Mouse (Mus musculus) embryonic facial prominence, embryonic 11.5 days (tissue): ENCODE results near the gene Sec14l5. TPM values are rescaled to one million over a fixed set of nuclear protein-coding genes. Genes with fewer than 3 reads are reported as not detected.

Source experiments
- ATAC-seq: fragments of 200-750 bp; cut with Nextera tagmentation; replicated peaks from 2 replicates; pipeline ENCODE4 v1.8.0; 2017; ENCODE audit warnings: low read depth; ENCODE audit not compliant: insufficient number of reproducible peaks, low FRiP score, low TSS enrichment
- DNase-seq: peaks from one replicate; pipeline ENCODE4 v3.0.0-alpha.2; 2015; ENCODE audit warnings: low spot score
- H3K27ac ChIP-seq: fragments of 300-500 bp; sonication (generic); replicated peaks from 2 replicates; pipeline ENCODE4 v1.5.1; 2014; ENCODE audit warnings: mild to moderate bottlenecking, low read depth, low read length, control low read depth
- H3K27me3 ChIP-seq: fragments of 300-500 bp; sonication (generic); 2 replicates; pipeline ENCODE4 v1.6.1; 2014; ENCODE audit warnings: mild to moderate bottlenecking, low read length, moderate library complexity, mixed read lengths; ENCODE audit not compliant: control insufficient read depth, insufficient read depth
- H3K36me3 ChIP-seq: fragments of 300-500 bp; sonication (generic); replicated peaks from 2 replicates; pipeline ENCODE4 v1.6.1; 2014; ENCODE audit warnings: low read depth, mild to moderate bottlenecking, low read length, moderate library complexity, mixed read lengths; ENCODE audit not compliant: control insufficient read depth, insufficient read depth
- H3K4me1 ChIP-seq: fragments of 300-500 bp; sonication (generic); 2 replicates; pipeline ENCODE4 v1.6.1; 2014; ENCODE audit warnings: low read length, mixed read lengths; ENCODE audit not compliant: control insufficient read depth, insufficient read depth
- H3K4me2 ChIP-seq: fragments of 300-500 bp; sonication (generic); 2 replicates; pipeline ENCODE4 v1.6.1; 2014; ENCODE audit warnings: low read depth, mild to moderate bottlenecking, control low read depth, low read length, moderate library complexity
- H3K4me3 ChIP-seq: fragments of 300-500 bp; sonication (generic); 2 replicates; pipeline ENCODE4 v1.5.1; 2014; ENCODE audit warnings: low read depth, low read length, control low read depth
- H3K9ac ChIP-seq: fragments of 300-500 bp; sonication (generic); replicated peaks from 2 replicates; pipeline ENCODE4 v1.6.1; 2014; ENCODE audit warnings: mild to moderate bottlenecking, control low read depth, low read length
- H3K9me3 ChIP-seq: fragments of 300-500 bp; sonication (generic); replicated peaks from 2 replicates; pipeline ENCODE4 v1.6.1; 2016; ENCODE audit warnings: mild to moderate bottlenecking, low read length, inconsistent platforms, mixed read lengths; ENCODE audit not compliant: control insufficient read depth
- whole genome bisulfite sequencing: fragments of 180-500 bp; shearing (Covaris S2); extraction: QIAGEN DNeasy Blood & Tissue Kit; methylation state at CpG from one replicate; pipeline ENCODE4 v1.1.7; 2014; 5-methylcytosine and 5-hydroxymethylcytosine counted together
- polyA plus RNA-seq: library from polyadenylated mRNA; unstranded; fragments of >200 nt; fragmentation: Nextera tagmentation; extraction: Ambion mirVana; gene quantifications from 2 replicates; pipeline ENCODE4 v1.2.1, GENCODE M21; 2014

Gene Sec14l5
- 0.07 and 0.08 TPM in 2 replicates for polyA plus RNA-seq

GRCm38 (mm10) chr16:5147037-5147385 is at the start of gene Sec14l5:
Gene Sec14l5, plus strand, starts transcription at chr16:5147109.
- H3K4me1 ChIP-seq, result no peaks in the 10 kb centered on the region
- DNase-seq (no peak), ATAC-seq (peak; percentile 24; the same call in 1 of the 2 replicates)
- H3K36me3 ChIP-seq, result no peaks in the 10 kb centered on the region
- no peak within 1 kb of the TSS for H3K27ac ChIP-seq
- 18% methylated on average over 13 of the region's 13 CpGs for WGBS
- peak within 1 kb of the TSS; percentile 27 for H3K4me3 ChIP-seq
- peak within 1 kb of the TSS; percentile 56 for H3K4me2 ChIP-seq
- H3K9ac ChIP-seq, result no peak within 1 kb of the TSS
- no peaks in the 10 kb centered on the region for H3K9me3 ChIP-seq
- peaks cover 3% of the 10 kb centered on the region; the same call in 1 of the 2 replicates for H3K27me3 ChIP-seq

- DNase-seq (no peak), ATAC-seq (no peak)
- no peak overlapping the region for H3K4me3 ChIP-seq
- no peaks in the 10 kb centered on the region for H3K9me3 ChIP-seq
- no peaks in the 10 kb centered on the region for H3K36me3 ChIP-seq
- no peak overlapping the region for H3K27ac ChIP-seq
- no peaks in the 10 kb centered on the region for H3K4me1 ChIP-seq
- H3K27me3 ChIP-seq, result no peaks in the 10 kb centered on the region
- WGBS, result 80% methylated on average over 6 of the region's 6 CpGs
- no peak overlapping the region for H3K4me2 ChIP-seq
- no peak overlapping the region for H3K9ac ChIP-seq
These were observed 45.9 kb upstream of the Sec14l5 start for GRCm38 (mm10) chr16:5101000-5101399.

GRCm38 (mm10) chr16:5109877-5110276 is 37.0 kb upstream of the Sec14l5 start:
- no peak for ATAC-seq
- Histone ChIP-seq H3K9ac (no peak overlapping the region), H3K36me3 (no peaks in the 10 kb centered on the region), H3K4me2 (no peak overlapping the region), H3K4me3 (no peak overlapping the region), H3K4me1 (no peaks in the 10 kb centered on the region), H3K27me3 (no peaks in the 10 kb centered on the region), H3K9me3 (no peaks in the 10 kb centered on the region), H3K27ac (no peak overlapping the region)
- no peak for DNase-seq
- 66% methylated on average over 7 of the region's 7 CpGs for WGBS

- H3K27me3 ChIP-seq, result no peaks in the 10 kb centered on the region
- no peak overlapping the region for H3K4me2 ChIP-seq
- no peaks in the 10 kb centered on the region for H3K36me3 ChIP-seq
- no peaks in the 10 kb centered on the region for H3K9me3 ChIP-seq
- H3K9ac ChIP-seq, result no peak overlapping the region
- H3K27ac ChIP-seq, result no peak overlapping the region
- no peak for ATAC-seq
- DNase-seq, result no peak
- WGBS, result 75% methylated on average over 3 of the region's 3 CpGs
- no peaks in the 10 kb centered on the region for H3K4me1 ChIP-seq
- H3K4me3 ChIP-seq, result no peak overlapping the region
These were observed 35.9 kb upstream of the Sec14l5 start for GRCm38 (mm10) chr16:5111021-5111420.

- no peaks in the 10 kb centered on the region for H3K9me3 ChIP-seq
- H3K27me3 ChIP-seq, result no peaks in the 10 kb centered on the region
- no peaks in the 10 kb centered on the region for H3K4me1 ChIP-seq
- H3K27ac ChIP-seq, result no peak overlapping the region
- DNase-seq, result no peak
- no peaks in the 10 kb centered on the region for H3K36me3 ChIP-seq
- H3K9ac ChIP-seq, result no peak overlapping the region
- H3K4me3 ChIP-seq, result no peak overlapping the region
- WGBS, result 69% methylated on average over 4 of the region's 4 CpGs
- H3K4me2 ChIP-seq, result no peak overlapping the region
- ATAC-seq, result no peak
These were observed 33.8 kb upstream of the Sec14l5 start for GRCm38 (mm10) chr16:5113002-5113550.

GRCm38 (mm10) chr16:5113582-5113981 is 33.3 kb upstream of the Sec14l5 start:
- no peak for ATAC-seq
- H3K4me3 ChIP-seq, result no peak overlapping the region
- no peak for DNase-seq
- no peak overlapping the region for H3K9ac ChIP-seq
- H3K36me3 ChIP-seq, result no peaks in the 10 kb centered on the region
- H3K27me3 ChIP-seq, result no peaks in the 10 kb centered on the region
- WGBS, result 76% methylated on average over 2 of the region's 2 CpGs
- H3K9me3 ChIP-seq, result no peaks in the 10 kb centered on the region
- H3K4me1 ChIP-seq, result no peaks in the 10 kb centered on the region
- no peak overlapping the region for H3K27ac ChIP-seq
- H3K4me2 ChIP-seq, result no peak overlapping the region

- Histone ChIP-seq H3K27ac (no peak overlapping the region), H3K9ac (no peak overlapping the region), H3K9me3 (no peaks in the 10 kb centered on the region), H3K4me3 (no peak overlapping the region), H3K4me1 (no peaks in the 10 kb centered on the region), H3K27me3 (no peaks in the 10 kb centered on the region; the same call in 1 of the 2 replicates), H3K4me2 (no peak overlapping the region), H3K36me3 (no peaks in the 10 kb centered on the region)
- WGBS, result 73% methylated on average over 4 of the region's 4 CpGs
- ATAC-seq, result no peak
- no peak for DNase-seq
These were observed 27.5 kb upstream of the Sec14l5 start for GRCm38 (mm10) chr16:5119385-5119784.

- 75% methylated on average over 4 of the region's 4 CpGs for WGBS
- Histone ChIP-seq H3K4me2 (no peak overlapping the region), H3K4me3 (no peak overlapping the region), H3K27me3 (no peaks in the 10 kb centered on the region; the same call in 1 of the 2 replicates), H3K27ac (no peak overlapping the region), H3K9me3 (no peaks in the 10 kb centered on the region), H3K36me3 (no peaks in the 10 kb centered on the region), H3K4me1 (no peaks in the 10 kb centered on the region), H3K9ac (no peak overlapping the region)
- no peak for DNase-seq
- no peak for ATAC-seq
These were observed 27.1 kb upstream of the Sec14l5 start for GRCm38 (mm10) chr16:5119845-5120244.
